Mouse (Mus musculus): ENCODE measurements at regions not wholly inside any gene's neighbourhood (a gene's known extent, or its start where the extent isn't known, plus 50 kb on each side); places are given as distances from the start of the nearest gene placed in this dataset.

- peak; percentile 20 to 33 for DNase-seq (ENCODE audit: low spot score in 2 of 2)
Observed at GRCm38 (mm10) chr2:84173450-84173849, 183.1 kb downstream of the Gm13691 start.

GRCm38 (mm10) chr2:84183624-84184287 is 193.4 kb downstream of the Gm13691 start:
- DNase-seq (ENCODE audit: low spot score in 2 of 2) = no peak

- DNase-seq (ENCODE audit: low spot score in 2 of 2) = no peak
Observed at GRCm38 (mm10) chr2:84184288-84185015, 194.1 kb downstream of the Gm13691 start.

GRCm38 (mm10) chr2:84185016-84185330 is 194.6 kb downstream of the Gm13691 start:
- DNase-seq (ENCODE audit: low spot score in 2 of 2) = no peak

GRCm38 (mm10) chr2:84186126-84186701 is 195.9 kb downstream of the Gm13691 start:
- peak; percentile 32 to 34 for DNase-seq (ENCODE audit: low spot score in 2 of 2)

- no peak for DNase-seq (ENCODE audit: low spot score in 2 of 2)
Observed at GRCm38 (mm10) chr2:84187456-84187855, 197.1 kb downstream of the Gm13691 start.

- no peak for DNase-seq (ENCODE audit: low spot score in 2 of 2)
Observed at GRCm38 (mm10) chr2:84189302-84189701, 198.9 kb downstream of the Gm13691 start.

- DNase-seq (ENCODE audit: low spot score in 2 of 2) = no peak
Observed at GRCm38 (mm10) chr2:84217116-84217515, 208.1 kb downstream of the Calcrl start.

- no peak for DNase-seq (ENCODE audit: low spot score in 2 of 2)
Observed at GRCm38 (mm10) chr2:84222049-84222448, 203.2 kb downstream of the Calcrl start.

GRCm38 (mm10) chr2:84229777-84230176 is 195.4 kb downstream of the Calcrl start:
- DNase-seq (ENCODE audit: low spot score in 2 of 2) = no peak

- no peak for DNase-seq (ENCODE audit: low spot score in 2 of 2)
Observed at GRCm38 (mm10) chr2:84235641-84236040, 189.6 kb downstream of the Calcrl start.

GRCm38 (mm10) chr2:84241244-84241643 is 184.0 kb downstream of the Calcrl start:
- DNase-seq (ENCODE audit: low spot score in 2 of 2) = no peak

GRCm38 (mm10) chr2:84241986-84242385 is 183.2 kb downstream of the Calcrl start:
- no peak for DNase-seq (ENCODE audit: low spot score in 2 of 2)

GRCm38 (mm10) chr2:84245900-84246299 is 179.3 kb downstream of the Calcrl start:
- DNase-seq (ENCODE audit: low spot score in 2 of 2) = no peak

GRCm38 (mm10) chr2:84246562-84246961 is 178.6 kb downstream of the Calcrl start:
- DNase-seq (ENCODE audit: low spot score in 2 of 2) = no peak

- no peak for DNase-seq (ENCODE audit: low spot score in 2 of 2)
Observed at GRCm38 (mm10) chr2:84248169-84248568, 177.0 kb downstream of the Calcrl start.

- no peak for DNase-seq (ENCODE audit: low spot score in 2 of 2)
Observed at GRCm38 (mm10) chr2:84249871-84250270, 175.3 kb downstream of the Calcrl start.

- no peak for DNase-seq (ENCODE audit: low spot score in 2 of 2)
Observed at GRCm38 (mm10) chr2:84252076-84252475, 173.1 kb downstream of the Calcrl start.

- DNase-seq (ENCODE audit: low spot score in 2 of 2) = no peak
Observed at GRCm38 (mm10) chr2:84258339-84259006, 166.7 kb downstream of the Calcrl start.

GRCm38 (mm10) chr2:84259222-84259621 is 166.0 kb downstream of the Calcrl start:
- no peak for DNase-seq (ENCODE audit: low spot score in 2 of 2)

- DNase-seq (ENCODE audit: low spot score in 2 of 2) = no peak
Observed at GRCm38 (mm10) chr2:84260701-84261100, 164.5 kb downstream of the Calcrl start.

- no peak for DNase-seq (ENCODE audit: low spot score in 2 of 2)
Observed at GRCm38 (mm10) chr2:84261481-84261880, 163.7 kb downstream of the Calcrl start.

GRCm38 (mm10) chr2:84264485-84264884 is 160.7 kb downstream of the Calcrl start:
- DNase-seq (ENCODE audit: low spot score in 2 of 2) = no peak
